Mouse (Mus musculus): ENCODE data around the gene Fbxl13.
A peak's percentile ranks its signal among the peaks of the same experiment; 100 is the strongest.

Fbxl13 gene

DNA sequence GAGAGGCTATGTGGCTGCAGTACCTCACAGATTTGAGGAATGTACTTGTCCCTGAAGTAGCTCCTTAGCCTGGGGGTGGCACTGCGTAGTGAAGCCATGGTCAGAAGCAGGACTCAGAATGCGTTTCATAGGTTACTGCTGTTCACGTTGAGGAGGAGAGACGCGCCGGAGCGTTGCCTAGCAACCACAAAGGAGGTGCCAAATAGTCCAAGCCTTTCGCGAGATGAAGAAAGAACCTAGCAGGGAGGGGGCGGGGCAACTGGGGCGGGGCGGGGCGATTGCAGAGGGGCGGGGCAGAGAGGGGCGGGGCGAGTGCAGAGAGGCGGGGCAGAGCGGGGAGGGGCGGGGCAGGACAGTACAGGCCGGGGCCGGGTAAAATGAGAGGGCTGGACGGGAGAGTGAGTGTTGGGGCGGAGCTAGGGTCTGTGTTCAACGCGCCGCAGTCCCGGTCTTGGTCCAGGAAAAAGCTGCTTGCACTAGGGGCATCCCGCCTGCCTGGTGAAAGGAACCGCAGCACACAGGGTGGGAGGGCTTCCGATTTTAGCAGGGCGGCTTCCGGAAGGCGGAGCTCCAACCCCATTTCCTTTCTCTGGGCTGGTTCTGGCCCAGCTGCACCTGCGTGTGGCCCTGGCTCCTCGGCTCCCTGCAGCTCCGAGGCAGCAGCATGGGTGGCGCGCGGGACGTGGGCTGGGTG lies at the start of gene Fbxl13, which contains the start of gene Armc10:
Fbxl13 (minus strand) TSS at position 196 of the 694 bp plus-strand sequence.
Armc10 (plus strand) TSS at position 375 of the 694 bp plus-strand sequence.
- DNase-seq (ENCODE audit: low spot score in 2 of 2) = peak; percentile 62 to 81

DNA sequence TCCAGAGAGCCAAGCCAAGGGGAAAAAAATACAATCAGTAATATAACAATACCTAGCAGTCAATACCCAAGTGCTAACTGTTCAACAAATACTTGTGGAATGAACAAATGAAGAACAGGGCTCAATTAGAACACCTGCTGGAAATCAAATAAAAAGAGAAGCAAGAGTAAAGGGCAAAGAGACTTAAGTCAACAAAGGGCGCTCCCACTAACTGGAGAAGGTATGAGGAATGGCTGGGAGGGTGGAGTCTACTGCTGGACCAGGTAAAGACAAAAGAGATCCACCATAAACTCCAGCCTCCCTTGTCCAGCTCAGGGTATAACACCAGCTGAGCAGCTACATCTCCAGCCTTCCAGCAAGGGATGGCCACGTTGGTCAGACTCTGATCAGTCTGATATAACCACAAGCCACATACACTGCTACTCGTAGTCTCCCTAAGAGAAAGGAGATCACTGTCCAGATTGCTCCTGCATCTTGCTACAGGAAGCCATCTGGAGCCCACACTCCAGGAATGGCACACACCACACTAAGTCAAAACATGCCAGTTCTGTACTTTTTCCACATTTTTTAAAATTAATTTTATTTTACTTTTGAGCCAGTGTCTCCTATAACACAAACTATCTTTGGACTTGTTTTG lies 49.5 kb upstream of the Fbxl13 start:
- DNase-seq (ENCODE audit: low spot score in 2 of 2) = no peak

DNA sequence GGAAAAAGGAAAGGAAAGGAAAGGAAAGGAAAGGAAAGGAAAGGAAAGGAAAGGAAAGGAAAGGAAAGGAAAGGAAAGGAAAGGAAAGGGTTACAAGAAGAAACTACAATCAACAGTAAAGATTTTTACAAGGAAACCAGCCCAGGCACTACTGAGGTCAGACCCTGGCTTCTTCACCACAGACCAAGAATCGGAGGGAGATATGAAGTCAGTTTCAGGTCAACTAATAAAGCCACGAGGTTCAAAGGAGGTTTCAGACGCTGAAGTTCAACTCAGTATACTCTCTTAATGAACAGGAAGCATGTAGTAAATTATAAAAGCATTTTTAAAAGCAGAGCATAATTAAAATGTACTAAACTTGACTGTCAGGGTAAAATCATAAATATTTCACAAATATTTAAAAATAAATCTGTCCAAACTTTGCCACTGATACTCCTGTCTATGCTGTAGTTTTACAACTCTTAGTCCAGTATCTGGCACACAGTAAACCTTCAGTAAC lies 48.0 kb upstream of the Fbxl13 start:
- no peak for DNase-seq (ENCODE audit: low spot score in 2 of 2)

DNA sequence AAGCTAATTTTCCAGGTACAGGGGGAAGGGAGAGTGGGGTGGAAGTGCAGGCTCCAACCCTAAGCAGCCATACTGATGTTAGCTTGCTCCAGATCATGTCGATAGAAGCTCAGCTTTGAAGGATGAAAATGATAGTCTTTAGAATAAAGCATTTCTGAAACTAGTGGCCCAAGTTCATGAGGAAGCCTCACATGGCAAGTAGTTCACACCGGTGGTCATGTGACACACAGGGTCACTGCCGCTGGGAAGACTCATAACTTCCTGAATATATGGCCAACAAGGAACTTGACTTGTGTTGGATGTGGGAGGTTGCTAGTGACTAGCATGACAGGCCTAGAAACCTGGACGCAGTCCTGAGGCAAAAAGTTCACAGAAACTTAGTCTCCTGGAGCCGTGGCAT lies 46.8 kb upstream of the Fbxl13 start:
- no peak for DNase-seq (ENCODE audit: low spot score in 2 of 2)

DNA sequence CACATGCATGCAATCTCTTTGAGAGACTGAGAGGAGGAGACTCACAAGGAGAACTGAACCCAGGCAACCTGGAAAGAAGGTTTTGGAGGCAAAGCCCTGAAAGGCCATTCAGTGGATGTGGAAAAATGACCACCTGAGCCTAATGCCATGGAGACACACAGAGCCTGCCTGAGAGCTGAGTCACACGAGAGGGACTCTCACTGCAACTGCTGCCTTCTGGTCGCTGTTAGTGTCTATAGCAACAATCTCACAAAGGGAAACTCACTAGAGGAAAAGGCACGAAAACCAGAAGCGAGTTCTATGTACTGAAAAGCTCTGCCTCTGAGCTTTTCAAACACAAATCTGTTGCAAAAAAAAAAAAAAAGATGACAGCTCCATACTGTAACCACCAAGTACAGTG lies 41.6 kb upstream of the Fbxl13 start:
- DNase-seq (ENCODE audit: low spot score in 2 of 2) = no peak

DNA sequence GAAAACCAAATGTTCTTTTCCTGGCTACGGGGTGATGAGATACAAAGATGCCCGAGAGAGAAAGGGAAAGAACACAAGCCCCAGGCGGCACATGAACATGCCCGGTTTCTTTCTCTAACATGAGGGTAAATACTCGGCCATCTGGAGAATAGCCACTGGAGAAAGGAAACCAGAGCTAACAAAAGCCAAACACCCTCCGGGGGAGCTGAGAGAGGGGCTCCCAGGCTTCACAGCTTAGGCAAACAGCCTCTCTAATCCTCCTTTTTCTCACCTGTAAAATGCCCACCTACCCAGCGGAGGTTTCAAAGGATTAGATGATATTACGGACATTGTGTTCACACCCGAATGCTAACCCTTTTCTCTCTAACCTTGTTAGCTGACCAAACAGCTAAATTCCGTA lies 39.6 kb upstream of the Fbxl13 start:
- no peak for DNase-seq (ENCODE audit: low spot score in 2 of 2)

DNA sequence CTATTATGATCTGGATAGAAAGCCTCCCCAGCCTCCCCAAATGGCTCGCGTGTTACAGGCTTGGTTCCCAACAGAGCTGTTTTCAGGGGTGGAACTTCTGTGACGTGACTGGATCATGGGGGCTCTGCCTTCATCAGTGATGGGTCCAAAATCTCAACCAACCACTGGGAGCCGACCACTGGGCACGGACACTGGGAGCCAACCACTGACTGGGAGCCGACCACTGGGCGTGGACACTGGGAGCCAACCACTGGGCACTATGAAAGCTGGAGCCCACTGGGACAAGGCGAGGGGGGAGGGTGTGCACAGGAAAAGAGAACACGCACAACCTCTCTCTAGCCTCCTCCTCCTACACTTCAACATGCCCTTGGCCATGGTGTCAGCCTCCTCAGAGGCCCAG lies 38.4 kb upstream of the Fbxl13 start:
- DNase-seq (ENCODE audit: low spot score in 2 of 2) = no peak

DNA sequence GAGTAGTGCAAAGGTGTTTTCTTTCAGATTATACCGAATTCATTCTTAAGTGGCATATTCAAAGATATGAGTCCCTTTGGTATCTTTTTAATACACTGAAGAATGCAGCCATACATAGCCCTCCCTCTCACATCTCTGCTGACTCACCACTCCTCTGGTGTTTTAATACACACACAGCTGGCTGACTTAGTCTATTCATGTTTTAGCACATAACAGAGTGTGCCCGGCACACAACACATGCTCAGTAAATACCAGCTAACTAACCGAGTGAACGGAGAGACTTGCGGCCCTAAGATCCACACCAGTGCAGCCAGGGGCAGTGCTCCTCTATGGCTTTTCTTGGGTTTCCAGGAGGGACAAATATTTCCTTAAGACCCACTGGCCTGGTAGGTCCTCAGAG lies 35.5 kb upstream of the Fbxl13 start:
- no peak for DNase-seq (ENCODE audit: low spot score in 2 of 2)

DNA sequence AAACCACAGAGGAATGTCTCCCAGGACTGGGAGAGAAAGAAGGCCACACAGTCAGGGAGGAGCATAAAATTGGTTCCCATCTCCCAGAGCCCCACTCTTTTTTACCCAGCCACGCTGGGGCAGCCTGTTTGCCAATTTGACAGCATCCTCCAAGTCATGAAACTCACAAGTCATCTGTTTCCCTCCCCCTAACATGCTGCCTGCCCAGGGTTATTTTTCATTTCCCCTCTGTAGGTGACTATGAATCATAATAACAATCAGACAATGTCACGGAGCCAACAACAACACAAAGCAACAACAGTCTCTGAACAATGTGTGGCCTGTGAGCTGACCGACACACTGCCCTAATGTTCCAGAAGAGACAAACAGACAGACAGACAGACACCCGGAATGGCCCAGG lies 34.6 kb upstream of the Fbxl13 start:
- no peak for DNase-seq (ENCODE audit: low spot score in 2 of 2)

DNA sequence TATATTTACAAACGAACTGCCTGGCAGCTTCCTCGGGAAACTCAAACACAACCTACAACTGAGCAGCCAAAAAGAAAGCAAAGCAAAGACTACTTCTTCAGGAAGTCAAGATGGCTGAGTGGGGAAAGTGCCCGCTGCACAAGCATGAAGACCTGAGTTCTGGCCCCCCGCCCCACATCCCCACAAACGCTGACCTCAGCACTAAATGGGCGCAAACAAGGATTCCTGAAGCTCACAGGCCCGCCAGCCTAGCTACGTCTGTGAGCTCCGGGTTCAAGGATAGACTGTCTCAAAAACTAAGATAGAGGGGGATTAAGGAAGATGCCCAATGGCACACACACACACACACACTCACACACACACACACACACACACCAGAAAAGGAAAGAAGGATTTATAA lies 32.9 kb upstream of the Fbxl13 start:
- DNase-seq (ENCODE audit: low spot score in 2 of 2) = no peak

DNA sequence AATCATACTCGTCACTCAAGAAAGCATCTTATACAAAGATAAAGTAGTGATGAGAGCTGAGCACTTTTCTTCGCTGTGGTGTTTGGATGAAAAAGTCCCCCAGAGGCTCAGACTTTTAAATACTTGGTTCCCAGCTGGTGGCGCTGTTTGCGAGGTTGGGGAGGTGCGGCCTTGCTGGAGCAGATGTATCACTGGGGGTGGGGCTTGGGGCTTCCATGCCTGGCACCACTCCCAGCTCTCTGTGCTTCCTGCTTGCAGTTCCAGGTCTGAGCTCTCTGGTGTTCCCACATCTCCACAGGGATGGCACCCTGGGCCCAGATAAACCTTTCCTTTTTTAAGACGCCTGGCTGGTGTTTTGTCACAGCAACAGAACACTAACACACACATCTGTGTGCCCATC lies 32.5 kb upstream of the Fbxl13 start:
- no peak for DNase-seq (ENCODE audit: low spot score in 2 of 2)

DNA sequence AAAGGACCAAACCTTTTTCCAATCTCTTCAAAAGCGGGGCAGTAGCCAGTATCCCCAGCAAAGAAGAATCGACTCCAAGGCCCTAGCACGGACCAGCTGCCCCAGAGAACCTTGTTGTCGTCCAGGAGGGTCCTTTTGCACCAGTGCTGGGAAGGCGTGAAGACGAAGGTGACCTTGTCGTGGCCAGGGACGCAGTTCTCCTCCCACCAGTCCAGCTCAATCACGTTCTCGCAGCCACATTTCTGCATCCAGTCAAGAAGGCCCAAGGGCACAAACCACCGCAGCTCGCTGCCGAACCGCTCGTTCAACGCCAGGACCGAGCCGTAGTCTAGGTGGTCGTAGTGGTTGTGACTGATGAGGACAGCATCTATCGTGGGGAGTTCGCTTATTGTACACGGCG lies 30.1 kb upstream of the Fbxl13 start:
- DNase-seq (ENCODE audit: low spot score in 2 of 2) = no peak

DNA sequence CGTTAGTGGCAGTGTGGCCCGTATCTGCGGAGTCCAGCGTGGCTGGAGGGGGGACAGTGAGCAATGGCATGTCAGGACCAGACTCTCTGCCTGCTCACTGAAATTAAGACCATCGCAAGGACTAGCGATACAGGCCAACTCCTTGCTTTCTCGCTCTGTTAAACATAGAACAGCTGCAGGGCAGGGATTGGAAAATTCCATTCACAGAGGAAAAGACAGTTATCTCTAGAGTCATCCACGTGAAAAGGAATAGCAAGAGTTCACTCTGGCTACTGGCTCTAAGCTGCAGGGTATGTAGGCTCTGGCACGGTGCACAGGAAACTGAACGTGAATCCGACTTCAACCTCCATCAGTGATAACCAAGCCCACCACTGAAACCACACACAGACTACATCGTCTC lies 29.6 kb upstream of the Fbxl13 start:
- no peak for DNase-seq (ENCODE audit: low spot score in 2 of 2)

DNA sequence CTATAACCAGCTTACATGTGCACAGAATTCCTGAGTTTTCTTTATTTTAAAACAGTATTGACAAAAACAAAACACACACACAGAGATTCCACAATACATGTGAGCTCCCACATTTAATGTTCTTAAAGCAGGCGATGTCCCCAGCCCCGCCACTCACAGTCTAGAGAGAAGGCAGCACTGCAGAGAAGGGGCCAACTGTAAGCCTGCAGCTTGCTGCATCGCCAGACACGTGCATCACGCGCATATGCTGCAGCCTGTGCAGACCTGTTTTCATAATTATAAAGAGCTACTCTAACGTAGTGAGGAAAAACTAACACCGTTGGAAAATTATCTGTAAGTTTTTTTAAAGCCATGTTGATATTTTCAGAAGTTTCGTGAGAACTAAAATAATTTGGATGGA lies 28.3 kb upstream of the Fbxl13 start:
- no peak for DNase-seq (ENCODE audit: low spot score in 2 of 2)

DNA sequence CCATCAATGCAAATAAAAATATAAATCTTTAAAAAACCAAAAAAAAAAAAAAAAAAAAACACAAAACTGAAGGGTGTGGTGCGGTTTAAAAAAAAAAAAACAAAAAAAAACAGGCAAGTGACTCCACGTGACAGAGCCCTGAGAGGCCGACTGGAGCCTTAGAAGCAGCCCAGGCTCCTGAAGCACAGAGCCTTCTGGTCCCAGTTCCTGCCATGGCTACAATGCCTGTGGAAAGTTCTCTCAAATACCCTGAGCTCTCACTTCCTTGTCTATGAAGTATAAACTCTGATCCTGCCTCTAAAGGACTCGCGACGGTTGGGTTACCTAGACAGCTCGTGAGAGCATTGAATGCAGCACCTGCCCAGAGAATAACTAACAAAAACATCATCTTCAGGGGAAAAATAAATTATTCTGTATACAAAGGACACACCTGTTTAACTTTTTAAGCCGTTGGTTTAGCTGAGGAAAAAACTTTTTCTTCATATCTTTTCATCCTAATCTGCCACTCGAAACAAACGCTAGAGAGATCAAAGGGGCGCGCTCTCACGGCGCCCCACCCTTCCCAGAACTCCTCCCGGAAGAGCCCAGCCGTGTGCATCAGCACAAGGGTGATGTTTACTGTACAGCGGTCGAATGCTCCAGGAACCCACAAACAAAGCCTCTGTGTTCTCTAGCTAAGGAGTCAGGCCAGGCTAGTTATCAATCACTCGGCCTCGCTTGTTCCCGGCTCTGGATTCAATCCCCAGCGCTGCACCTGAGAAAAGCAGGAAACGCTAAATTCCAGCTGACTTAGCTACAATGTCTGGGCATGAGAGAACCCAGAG lies 27.6 kb upstream of the Fbxl13 start:
- no peak for DNase-seq (ENCODE audit: low spot score in 2 of 2)

DNA sequence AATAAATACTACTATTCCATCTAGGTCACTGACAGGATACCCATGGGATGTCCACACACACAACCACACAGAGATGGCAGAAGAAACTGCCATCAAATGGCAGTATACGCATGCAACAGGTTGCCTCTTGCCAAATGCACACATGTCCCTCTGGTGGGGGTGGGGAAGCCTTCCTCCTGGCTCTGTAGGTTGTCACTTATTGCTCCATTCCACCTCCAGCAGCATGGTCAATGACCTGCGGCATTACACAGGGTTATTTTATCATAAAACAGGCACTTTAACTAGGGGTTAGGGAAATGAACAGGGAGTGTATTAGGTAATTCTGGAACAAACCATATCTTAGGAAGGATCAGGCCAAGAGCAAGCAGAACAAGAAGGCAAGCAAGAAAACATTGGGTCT lies 23.9 kb upstream of the Fbxl13 start:
- no peak for DNase-seq (ENCODE audit: low spot score in 2 of 2)

DNA sequence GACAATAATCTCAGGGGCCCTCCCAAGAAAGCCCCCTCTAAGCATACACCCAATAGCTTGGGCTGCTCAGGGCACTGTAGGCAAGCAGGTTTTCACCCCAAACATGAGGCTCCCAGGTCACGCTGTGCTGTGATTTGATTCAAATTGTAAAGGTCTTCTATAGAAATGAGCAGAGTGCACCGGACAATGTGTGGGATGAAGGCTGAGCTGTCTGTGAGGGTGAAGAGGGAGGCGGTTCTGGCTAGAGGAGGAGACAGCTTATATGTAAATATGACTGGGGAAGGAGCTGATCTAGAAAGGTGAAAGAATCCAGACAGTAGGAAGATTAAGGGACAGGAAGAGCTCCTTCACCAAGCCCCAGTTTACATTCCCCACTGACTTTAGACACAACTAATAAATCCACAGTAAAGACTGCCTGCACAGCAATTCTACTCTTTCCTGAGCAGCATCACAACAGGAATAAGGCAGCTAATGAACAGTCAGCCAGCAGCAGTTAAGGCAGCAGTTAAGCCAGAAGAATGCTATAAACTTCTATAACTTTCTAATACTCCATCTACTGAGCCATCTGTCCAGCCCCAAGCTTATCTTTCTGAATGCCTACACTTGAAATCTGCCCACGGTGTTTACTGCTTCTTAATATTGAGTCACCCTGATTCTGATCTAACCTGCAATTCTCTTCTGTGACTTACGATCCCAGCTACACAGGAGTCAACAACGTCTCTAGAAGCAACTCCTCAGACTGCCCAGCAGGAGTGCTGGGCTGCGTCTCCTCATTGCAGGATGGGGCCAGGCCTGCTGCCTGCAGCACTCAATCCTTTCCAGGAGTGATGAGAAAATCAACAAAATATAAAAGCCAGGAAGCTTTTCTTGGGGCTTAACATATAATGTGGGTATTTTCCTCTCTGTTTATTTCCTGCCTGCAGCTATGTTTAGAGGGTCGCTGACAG lies 22.0 kb upstream of the Fbxl13 start:
- no peak for DNase-seq (ENCODE audit: low spot score in 2 of 2)

DNA sequence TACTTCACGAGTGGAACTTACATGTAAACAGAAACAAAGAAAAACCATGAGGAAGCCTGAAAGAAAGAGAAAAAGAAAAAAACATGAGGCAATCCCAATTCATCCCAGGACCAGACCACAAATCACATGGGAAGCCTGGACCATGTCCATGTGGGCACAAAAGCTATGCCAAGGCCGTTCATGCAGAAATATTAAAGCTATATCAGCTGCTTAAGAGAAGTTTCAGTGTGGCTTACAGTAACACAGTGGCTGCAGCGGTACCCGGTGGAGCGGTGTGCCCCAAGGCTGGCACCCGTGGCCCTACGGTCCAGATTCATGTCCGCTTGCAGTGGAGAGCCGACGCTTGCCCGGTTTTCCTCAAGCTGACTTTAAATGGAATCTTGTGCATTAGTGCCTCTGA lies 17.6 kb upstream of the Fbxl13 start:
- no peak for DNase-seq (ENCODE audit: low spot score in 2 of 2)

DNA sequence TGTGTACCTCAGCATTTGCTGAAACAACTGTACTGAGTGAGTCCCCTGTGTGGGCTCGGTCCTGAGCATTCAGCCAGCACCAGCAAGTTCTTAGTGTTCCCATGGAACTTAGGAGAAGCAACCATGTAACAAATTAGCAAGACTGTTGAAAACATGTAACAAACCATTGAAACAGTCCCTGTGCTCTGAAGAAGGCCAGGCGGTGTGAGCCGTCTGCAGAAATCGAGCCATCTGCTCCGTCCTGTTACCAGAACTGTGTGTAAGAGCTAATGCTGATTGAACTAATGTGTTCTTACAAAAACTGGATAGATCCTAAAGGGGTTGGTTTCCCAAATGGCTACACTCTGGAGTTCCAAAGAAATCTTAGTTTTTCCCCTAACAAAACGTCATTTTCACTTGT lies 15.4 kb upstream of the Fbxl13 start:
- DNase-seq (ENCODE audit: low spot score in 2 of 2) = no peak

DNA sequence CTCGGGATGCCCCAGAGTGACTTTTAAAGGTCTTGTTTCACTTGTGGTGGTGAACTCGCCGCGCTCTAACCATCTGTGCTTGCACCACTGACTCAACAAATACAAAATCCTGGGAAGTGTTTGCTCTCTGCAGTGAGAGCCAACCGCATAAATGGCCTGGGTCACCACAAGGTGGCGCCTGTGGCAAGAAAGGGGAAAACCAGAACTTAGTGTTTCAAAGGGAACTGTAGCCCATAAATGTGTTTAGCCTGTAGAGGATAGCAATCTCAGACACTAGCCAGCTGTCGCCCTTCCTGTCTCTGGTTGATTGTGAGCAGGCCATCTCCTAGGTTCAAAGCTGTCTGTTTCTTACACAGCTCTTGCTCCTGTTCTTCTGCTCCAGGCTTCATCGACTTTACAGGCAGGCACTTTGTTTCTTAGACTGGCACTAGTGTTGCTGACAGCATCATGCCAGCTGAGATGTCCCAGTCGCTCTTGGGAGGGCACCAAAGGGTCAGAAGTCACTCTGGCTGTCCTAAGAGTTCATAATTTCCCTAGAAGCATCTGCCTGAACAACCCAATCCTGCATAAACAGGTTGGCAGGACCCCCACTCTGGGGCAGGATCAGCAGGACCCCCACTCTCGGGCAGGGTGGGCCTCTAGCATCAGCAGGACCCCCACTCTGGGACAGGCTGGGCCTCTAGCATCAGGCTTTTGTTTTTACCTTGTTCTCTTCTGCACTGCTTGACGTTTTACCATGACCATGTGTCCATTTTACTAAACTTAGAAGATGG lies 13.4 kb upstream of the Fbxl13 start:
- peak; percentile 63 to 70 for DNase-seq (ENCODE audit: low spot score in 2 of 2)

DNA sequence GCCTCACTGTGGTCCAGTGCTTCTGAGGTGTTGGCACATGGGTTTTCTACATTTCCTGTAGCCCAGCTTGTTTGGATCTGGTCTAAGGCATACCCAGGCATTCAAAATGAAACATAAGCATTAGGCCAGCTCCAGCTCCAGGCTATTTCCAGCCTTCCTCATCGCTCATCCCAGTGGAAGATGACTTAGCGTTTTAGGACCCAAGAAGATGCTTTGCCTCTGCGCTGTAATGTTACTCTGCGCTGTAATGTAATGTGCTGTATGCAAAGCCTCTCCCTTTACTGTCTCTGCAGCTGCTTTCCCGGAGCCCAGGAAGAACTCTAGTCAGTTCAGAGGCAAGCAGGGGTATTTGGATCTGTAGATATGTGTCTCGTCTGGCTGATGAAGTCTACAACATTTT lies 12.6 kb upstream of the Fbxl13 start:
- DNase-seq (ENCODE audit: low spot score in 2 of 2) = no peak

Measured in urinary bladder, adult 18-20 months (tissue).